ENCODE assay signal across 31 mouse cellular contexts in genomic region chr14:57718245-57718644, GRCm38 (mm10). TPM values are rescaled to one million over a fixed set of nuclear protein-coding genes. Genes with fewer than 3 reads are reported as not detected.
A peak's percentile ranks its signal among the peaks of the same experiment; 100 is the strongest.
DNase-seq lines count a peak whose midpoint lies in the region; ATAC-seq lines count a peak whose summit lies in the region.
"Had no signal": no experiment of that assay in that cellular context is flagged by ENCODE, and none has a peak within 500 bp of the region (broad histone marks: within the 10 kb centered on the region; RNA-seq: fewer than 3 reads in every experiment).

No protein-coding gene starts in this region.

- H3K36me3 ChIP-seq in liver, embryonic 13.5 days, result 0 out of 2 replicates have a peak, but pooled peaks cover 2% of the 10 kb centered on the region
- H3K36me3 ChIP-seq in liver, embryonic 11.5 days (ENCODE audit: control insufficient read depth, insufficient read depth, low read length), result peaks cover 3% of the 10 kb centered on the region; the same call in 1 of the 2 replicates
- H3K36me3 ChIP-seq: forebrain, embryonic 15.5 days had no signal

- H3K9ac ChIP-seq in liver, embryonic 13.5 days, result no peak overlapping the region
- H3K9ac ChIP-seq in liver, embryonic 11.5 days (ENCODE audit: low read depth, low read length), result no peak overlapping the region
- H3K9ac ChIP-seq: embryonic facial prominence, embryonic 12.5 days; embryonic facial prominence, embryonic 15.5 days; forebrain, embryonic 12.5 days; forebrain, embryonic 15.5 days; hindbrain, embryonic 13.5 days had no signal

- H3K27ac ChIP-seq in liver, embryonic 13.5 days, result no peak overlapping the region
- H3K27ac ChIP-seq in liver, embryonic 11.5 days (ENCODE audit: low read depth, low read length), result no peak overlapping the region
- H3K27ac ChIP-seq: embryonic facial prominence, embryonic 12.5 days; embryonic facial prominence, embryonic 15.5 days; forebrain, embryonic 12.5 days; forebrain, embryonic 15.5 days; hindbrain, embryonic 10.5 days; hindbrain, embryonic 13.5 days had no signal

- H3K4me2 ChIP-seq in liver, embryonic 13.5 days, result no peak overlapping the region
- H3K4me2 ChIP-seq in liver, embryonic 11.5 days, result no peak overlapping the region
- H3K4me2 ChIP-seq: embryonic facial prominence, embryonic 12.5 days; embryonic facial prominence, embryonic 15.5 days; forebrain, embryonic 12.5 days; forebrain, embryonic 15.5 days; heart, embryonic 11.5 days; hindbrain, embryonic 13.5 days had no signal

- no peak overlapping the region for H3K4me3 ChIP-seq in liver, embryonic 13.5 days (replicated peaks)
- no peak overlapping the region for H3K4me3 ChIP-seq in liver, embryonic 11.5 days (ENCODE audit: low read depth, low read length)
- H3K4me3 ChIP-seq: embryonic facial prominence, embryonic 12.5 days; embryonic facial prominence, embryonic 15.5 days; erythroblast, embryonic 14.5 days; forebrain, embryonic 12.5 days; forebrain, embryonic 15.5 days; hindbrain, embryonic 10.5 days; hindbrain, embryonic 13.5 days had no signal

- H3K9me3 ChIP-seq in liver, embryonic 13.5 days (replicated peaks), result no peaks in the 10 kb centered on the region
- no peaks in the 10 kb centered on the region for H3K9me3 ChIP-seq in liver, embryonic 11.5 days (ENCODE audit: control insufficient read depth, low read length)
- H3K9me3 ChIP-seq: embryonic facial prominence, embryonic 12.5 days; embryonic facial prominence, embryonic 15.5 days; forebrain, embryonic 12.5 days; forebrain, embryonic 15.5 days; hindbrain, embryonic 10.5 days; hindbrain, embryonic 13.5 days had no signal

- no peaks in the 10 kb centered on the region for H3K27me3 ChIP-seq in liver, embryonic 13.5 days
- H3K27me3 ChIP-seq in liver, embryonic 11.5 days (replicated peaks; ENCODE audit: control insufficient read depth, insufficient read depth, low read length), result no peaks in the 10 kb centered on the region
- H3K27me3 ChIP-seq: embryonic facial prominence, embryonic 12.5 days; embryonic facial prominence, embryonic 15.5 days; forebrain, embryonic 12.5 days; forebrain, embryonic 15.5 days; hindbrain, embryonic 13.5 days; Patski had no signal

- 51% methylated on average over 4 of the region's 4 CpGs for WGBS in liver, embryonic 13.5 days (ENCODE audit: insufficient replicate concordance)
- 64% methylated on average over 4 of the region's 4 CpGs for WGBS in liver, embryonic 11.5 days

- intact Hi-C loops in heart, postnatal 14 days (cut with DNase I), result no loop called here

- peaks cover 13% of the 10 kb centered on the region for H3K4me1 ChIP-seq in liver, embryonic 13.5 days (replicated peaks)
- H3K4me1 ChIP-seq in liver, embryonic 11.5 days (replicated peaks; ENCODE audit: control insufficient read depth, insufficient read depth, low read length), result peaks cover 2% of the 10 kb centered on the region
- H3K4me1 ChIP-seq: embryonic facial prominence, embryonic 12.5 days; embryonic facial prominence, embryonic 15.5 days; forebrain, embryonic 15.5 days had no signal

- 0 out of 2 replicates have a peak, but pooled peaks have one; percentile 23 for ATAC-seq in liver, embryonic 13.5 days (ENCODE audit: low read depth)
- no peak for ATAC-seq in liver, embryonic 11.5 days (replicated peaks; ENCODE audit: low FRiP score)
- ATAC-seq in erythroblast, adult 5-6 weeks (replicated peaks; ENCODE audit: low FRiP score, poor library complexity, severe bottlenecking), result 0 out of 2 replicates have a peak, but pooled peaks have one; percentile 16
- peak; percentile 41; the same call in 1 of the 2 replicates for ATAC-seq in megakaryocyte progenitor cell, adult 5-6 weeks (replicated peaks; ENCODE audit: poor library complexity)
- ATAC-seq: CD4-positive, CD25-positive, alpha-beta regulatory T cell, adult 4 months; forebrain, embryonic 15.5 days; Patski had no signal

- DNase-seq in liver, embryonic 13.5 days, result no peak
- no peak for DNase-seq in liver, embryonic 11.5 days (ENCODE audit: low spot score)
- no peak for DNase-seq in cerebellum, postnatal 4 days (ENCODE audit: low spot score in 2 of 2)
- DNase-seq in heart, postnatal 14 days, result no peak
- no peak for DNase-seq in ovary, postnatal 10 days (ENCODE audit: low spot score)
- DNase-seq: adrenal gland, postnatal 10 days; adrenal gland, postnatal 36 days; cerebellum, adult 18-20 months; cerebellum, adult 9-10 months; cerebellum, postnatal 14 days; gastrocnemius, postnatal 10 days; gastrocnemius, postnatal 36 days; heart, adult 11 months; heart, postnatal 36 days had no signal

RNA-seq across cellular contexts. Expression of gene Gm49361, which starts 27.7 kb away (rescaled TPM):
- not detected in 2 replicates for polyA plus RNA-seq in liver, embryonic 13.5 days (2015; fragmentation: Nextera tagmentation; extraction: Ambion mirVana)
- polyA plus RNA-seq in liver, embryonic 11.5 days (2014; fragmentation: Nextera tagmentation; extraction: Ambion mirVana), result not detected in 2 replicates
- not detected in 2 replicates for total RNA-seq in erythroblast, adult 5-6 weeks (2015; ENCODE audit: low replicate concordance)
- not detected in 2 replicates for total RNA-seq in erythroblast, adult 5-6 weeks (2017; ENCODE audit: low replicate concordance)
- total RNA-seq in megakaryocyte progenitor cell, adult 5-6 weeks (2015), result not detected in 2 replicates
- total RNA-seq in megakaryocyte progenitor cell, adult 5-6 weeks (2017), result not detected in 2 replicates
- 1 to 10 TPM in 1 of 2 experiments, under 1 TPM in 1; 0.15 to 1.6 TPM for total RNA-seq in heart, postnatal 14 days (2021)
- total RNA-seq: common myeloid progenitor, adult 5-6 weeks; gastrocnemius, postnatal 10 days had no signal
- polyA plus RNA-seq: C2C12; CD4-positive, CD25-positive, alpha-beta regulatory T cell, adult 4 months; embryonic facial prominence, embryonic 12.5 days; embryonic facial prominence, embryonic 15.5 days; forebrain, embryonic 12.5 days; forebrain, embryonic 15.5 days; heart, embryonic 11.5 days; heart, embryonic 14.5 days; heart, postnatal 0 days; hindbrain, embryonic 10.5 days; hindbrain, embryonic 13.5 days; hindbrain, embryonic 16.5 days; Patski had no signal

RNA-seq across cellular contexts. Expression of gene Lats2, which starts 39.9 kb away (rescaled TPM):
- 3.6 and 4.6 TPM in 2 replicates for polyA plus RNA-seq in liver, embryonic 13.5 days (2015; fragmentation: Nextera tagmentation; extraction: Ambion mirVana)
- polyA plus RNA-seq in liver, embryonic 11.5 days (2014; fragmentation: Nextera tagmentation; extraction: Ambion mirVana), result 8.7 and 9.7 TPM in 2 replicates
- 6.3 and 7.9 TPM in 2 replicates for total RNA-seq in erythroblast, adult 5-6 weeks (2015; ENCODE audit: low replicate concordance)
- total RNA-seq in erythroblast, adult 5-6 weeks (2017; ENCODE audit: low replicate concordance), result 9.9 and 16.0 TPM in 2 replicates
- total RNA-seq in megakaryocyte progenitor cell, adult 5-6 weeks (2015), result 9.3 and 16.9 TPM in 2 replicates
- 8.1 and 8.2 TPM in 2 replicates for total RNA-seq in megakaryocyte progenitor cell, adult 5-6 weeks (2017)
- total RNA-seq in heart, postnatal 14 days (2021), result 10 to 100 TPM; 39.5 to 40.1 TPM

RNA-seq across cellular contexts. Expression of gene Xpo4, which starts 53.0 kb away (rescaled TPM):
- polyA plus RNA-seq in liver, embryonic 13.5 days (2015; fragmentation: Nextera tagmentation; extraction: Ambion mirVana), result 17.5 and 19.3 TPM in 2 replicates
- 40.0 and 44.4 TPM in 2 replicates for polyA plus RNA-seq in liver, embryonic 11.5 days (2014; fragmentation: Nextera tagmentation; extraction: Ambion mirVana)
- total RNA-seq in erythroblast, adult 5-6 weeks (2015; ENCODE audit: low replicate concordance), result 13.1 and 15.7 TPM in 2 replicates
- total RNA-seq in erythroblast, adult 5-6 weeks (2017; ENCODE audit: low replicate concordance), result 26.1 and 51.7 TPM in 2 replicates
- total RNA-seq in megakaryocyte progenitor cell, adult 5-6 weeks (2015), result 37.2 and 38.5 TPM in 2 replicates
- total RNA-seq in megakaryocyte progenitor cell, adult 5-6 weeks (2017), result 31.2 and 43.2 TPM in 2 replicates
- 10 to 100 TPM; 11.6 to 12.8 TPM for total RNA-seq in heart, postnatal 14 days (2021)
